Mouse (Mus musculus) CH12.LX (cell line): ENCODE results near the gene Tada3. TPM values are rescaled to one million over a fixed set of nuclear protein-coding genes. Genes with fewer than 3 reads are reported as not detected.

Experiments used
- DNase-seq: peaks from one replicate; pipeline ENCODE4 v3.0.0-alpha.2; 2013; ENCODE audit errors: extremely low read depth
- H3K27ac ChIP-seq: 2 replicates; pipeline ENCODE4 v1.5.1; 2012; ENCODE audit warnings: low read depth, mild to moderate bottlenecking, control low read depth, moderate library complexity; ENCODE audit not compliant: insufficient read depth
- H3K27me3 ChIP-seq: replicated peaks from 2 replicates; pipeline ENCODE3; 2012; ENCODE audit warnings: inconsistent platforms
- H3K36me3 ChIP-seq, 2 experiments: replicated peaks in 1 of 2; 2 replicates each; pipeline versions ENCODE3 to v1.6.1; 2012; ENCODE audit warnings: inconsistent platforms in 1 of 2, low read length in 1 of 2, mild to moderate bottlenecking in 1 of 2, mixed read lengths in 1 of 2, moderate library complexity in 1 of 2; ENCODE audit not compliant: control insufficient read depth in 1 of 2, insufficient read depth in 1 of 2
- H3K4me1 ChIP-seq, 2 experiments: 2 replicates each; pipeline ENCODE4 v1.6.1; 2012; ENCODE audit warnings: inconsistent platforms in 1 of 2, moderate library complexity in 1 of 2; ENCODE audit not compliant: insufficient read depth in 2 of 2, control insufficient read depth in 1 of 2
- H3K4me2 ChIP-seq: 2 replicates; pipeline ENCODE4 v1.6.1; 2012; ENCODE audit warnings: low read depth, mild to moderate bottlenecking, control low read depth; ENCODE audit not compliant: poor library complexity, insufficient read depth, severe bottlenecking
- H3K4me3 ChIP-seq, 3 experiments: fragments of 150-350 bp in 1 of 3; sonication (generic) in 1 of 3; replicated peaks in 1 of 3; 2 replicates each; pipeline versions ENCODE3 to v1.5.1; 2011 to 2012; ENCODE audit warnings: low read depth in 2 of 3, low read length in 2 of 3, mild to moderate bottlenecking in 2 of 3, moderate library complexity in 2 of 3, control low read depth in 1 of 3, improper control_type of control experiment in 1 of 3, inconsistent platforms in 1 of 3, mixed read lengths in 1 of 3; ENCODE audit not compliant: poor library complexity in 1 of 3
- H3K79me2 ChIP-seq: replicated peaks from 2 replicates; pipeline ENCODE4 v1.6.1; 2012; ENCODE audit warnings: mild to moderate bottlenecking, moderate library complexity; ENCODE audit not compliant: control insufficient read depth, poor library complexity, insufficient read depth, severe bottlenecking; ENCODE audit errors: extremely low read depth
- H3K9ac ChIP-seq: 2 replicates; pipeline ENCODE4 v1.6.1; 2012; ENCODE audit warnings: low read depth, mild to moderate bottlenecking, control low read depth, moderate library complexity; ENCODE audit not compliant: insufficient read depth
- H3K9me3 ChIP-seq: replicated peaks from 2 replicates; pipeline ENCODE3; 2012; ENCODE audit warnings: low read length, inconsistent platforms, mixed read lengths
- BHLHE40 ChIP-seq: IDR thresholded peaks from 2 replicates; pipeline ENCODE4 v1.6.1; 2011; ENCODE audit warnings: mild to moderate bottlenecking, low read depth, low read length, improper control_type of control experiment
- CHD2 ChIP-seq: IDR thresholded peaks from 2 replicates; pipeline ENCODE4 v1.6.1; 2011; ENCODE audit warnings: low read length, improper control_type of control experiment
- E2F4 ChIP-seq: IDR thresholded peaks from 2 replicates; pipeline ENCODE4 v1.6.1; 2011; ENCODE audit warnings: low read depth, low read length, improper control_type of control experiment; ENCODE audit not compliant: insufficient replicate concordance
- ELF1 ChIP-seq: IDR thresholded peaks from 2 replicates; pipeline ENCODE4 v1.6.1; 2014; ENCODE audit warnings: low read depth, mild to moderate bottlenecking, inconsistent platforms, low read length, improper control_type of control experiment
- EP300 ChIP-seq: IDR thresholded peaks from 2 replicates; pipeline ENCODE4 v1.6.1; 2011; ENCODE audit warnings: low read length, improper control_type of control experiment
- ETS1 ChIP-seq: conservative IDR thresholded peaks from 2 replicates; pipeline ENCODE4 v1.6.1; 2012; ENCODE audit warnings: low read depth, mild to moderate bottlenecking, inconsistent platforms, low read length, improper control_type of control experiment, moderate library complexity
- GABPA ChIP-seq: IDR thresholded peaks from 2 replicates; pipeline ENCODE4 v1.6.1; 2012; ENCODE audit warnings: low read depth, low read length, improper control_type of control experiment, inconsistent platforms; ENCODE audit not compliant: insufficient replicate concordance
- HCFC1 ChIP-seq: IDR thresholded peaks from 2 replicates; pipeline ENCODE4 v1.6.1; 2012; ENCODE audit warnings: low read depth, mild to moderate bottlenecking, inconsistent platforms, low read length, improper control_type of control experiment
- IRF4 ChIP-seq: IDR thresholded peaks from 2 replicates; pipeline ENCODE4 v1.6.1; 2014; ENCODE audit warnings: low read depth, mild to moderate bottlenecking, inconsistent platforms, low read length, improper control_type of control experiment
- JUN ChIP-seq: IDR thresholded peaks from 2 replicates; pipeline ENCODE4 v1.6.1; 2011; ENCODE audit warnings: low read depth, mild to moderate bottlenecking, low read length, improper control_type of control experiment, moderate library complexity; ENCODE audit not compliant: insufficient read depth
- KAT2A ChIP-seq: IDR thresholded peaks from 2 replicates; pipeline ENCODE4 v1.6.1; 2012; ENCODE audit warnings: low read length, improper control_type of control experiment, inconsistent platforms; ENCODE audit not compliant: insufficient replicate concordance
- MAFK ChIP-seq: IDR thresholded peaks from 2 replicates; pipeline ENCODE4 v1.6.1; 2011; ENCODE audit warnings: low read length, improper control_type of control experiment; ENCODE audit not compliant: insufficient replicate concordance
- MAX ChIP-seq: IDR thresholded peaks from 2 replicates; pipeline ENCODE4 v1.6.1; 2011; ENCODE audit warnings: low read length, improper control_type of control experiment
- MXI1 ChIP-seq: IDR thresholded peaks from 2 replicates; pipeline ENCODE4 v1.6.1; 2011; ENCODE audit warnings: mild to moderate bottlenecking, low read depth, low read length, improper control_type of control experiment
- NELFE ChIP-seq: IDR thresholded peaks from 2 replicates; pipeline ENCODE4 v1.6.1; 2011; ENCODE audit warnings: low read depth, low read length, improper control_type of control experiment
- NRF1 ChIP-seq: IDR thresholded peaks from 2 replicates; pipeline ENCODE4 v1.6.1; 2014; ENCODE audit warnings: low read depth, mild to moderate bottlenecking, inconsistent platforms, low read length, improper control_type of control experiment, moderate library complexity
- PAX5 ChIP-seq: IDR thresholded peaks from 2 replicates; pipeline ENCODE4 v1.6.1; 2012; ENCODE audit warnings: low read length, inconsistent platforms, mixed read lengths
- POLR2A ChIP-seq: IDR thresholded peaks from 2 replicates; pipeline ENCODE4 v1.6.1; 2011; ENCODE audit warnings: low read depth, mild to moderate bottlenecking, improper control_type of control experiment, low read length
- POLR2AphosphoS2 ChIP-seq: IDR thresholded peaks from 2 replicates; pipeline ENCODE4 v1.6.1; 2011; ENCODE audit warnings: low read depth, low read length, improper control_type of control experiment
- RAD21 ChIP-seq: IDR thresholded peaks from 2 replicates; pipeline ENCODE4 v1.6.1; 2011; ENCODE audit warnings: low read depth, mild to moderate bottlenecking, low read length, improper control_type of control experiment, moderate library complexity
- RCOR1 ChIP-seq: conservative IDR thresholded peaks from 2 replicates; pipeline ENCODE4 v1.6.1; 2012; ENCODE audit warnings: low read depth, mild to moderate bottlenecking, inconsistent platforms, low read length, improper control_type of control experiment
- SIN3A ChIP-seq: IDR thresholded peaks from 2 replicates; pipeline ENCODE4 v1.6.1; 2012; ENCODE audit warnings: low read length, improper control_type of control experiment, inconsistent platforms
- SMC3 ChIP-seq: IDR thresholded peaks from 2 replicates; pipeline ENCODE4 v1.6.1; 2011; ENCODE audit warnings: low read depth, low read length, improper control_type of control experiment
- TBP ChIP-seq: conservative IDR thresholded peaks from 2 replicates; pipeline ENCODE4 v1.6.1; 2011; ENCODE audit warnings: low read depth, low read length, improper control_type of control experiment
- TCF12 ChIP-seq: IDR thresholded peaks from 2 replicates; pipeline ENCODE4 v1.6.1; 2014; ENCODE audit warnings: low read depth, mild to moderate bottlenecking, inconsistent platforms, low read length, improper control_type of control experiment
- UBTF ChIP-seq: IDR thresholded peaks from 2 replicates; pipeline ENCODE4 v1.6.1; 2012; ENCODE audit warnings: low read depth, mild to moderate bottlenecking, inconsistent platforms, low read length, improper control_type of control experiment, moderate library complexity
- USF1 ChIP-seq: IDR thresholded peaks from 2 replicates; pipeline ENCODE4 v1.6.1; 2014; ENCODE audit warnings: low read depth, mild to moderate bottlenecking, inconsistent platforms, low read length, improper control_type of control experiment
- USF2 ChIP-seq: conservative IDR thresholded peaks from 2 replicates; pipeline ENCODE4 v1.6.1; 2011; ENCODE audit warnings: low read depth, low read length, improper control_type of control experiment
- ZC3H11A ChIP-seq: IDR thresholded peaks from 2 replicates; pipeline ENCODE4 v1.6.1; 2012; ENCODE audit warnings: low read depth, mild to moderate bottlenecking, inconsistent platforms, low read length, improper control_type of control experiment
- ZKSCAN1 ChIP-seq: IDR thresholded peaks from 2 replicates; pipeline ENCODE4 v1.6.1; 2012; ENCODE audit warnings: low read depth, inconsistent platforms, low read length, improper control_type of control experiment, borderline replicate concordance
- ZMIZ1 ChIP-seq: IDR thresholded peaks from 2 replicates; pipeline ENCODE4 v1.6.1; 2012; ENCODE audit warnings: low read depth, mild to moderate bottlenecking, inconsistent platforms, low read length, improper control_type of control experiment
- dilution Hi-C: fragments of 300-500 bp; cut with MboI; formaldehyde crosslinking; loops from 2 replicates; pipeline ENCODE4 v1.14.3; 2020; ENCODE audit warnings: low sequenced_read_pairs; ENCODE audit not compliant: extremely low pct_unique_long_range_greater_than_20kb, extremely low pct_ligation_motif_present
- in situ Hi-C: fragments of 300-500 bp; cut with MboI; formaldehyde crosslinking; loops from 3 replicates; pipeline ENCODE4 v1.14.3; 2019; ENCODE audit warnings: low sequenced_read_pairs, low pct_ligation_motif_present, low pct_unique_long_range_greater_than_20kb, mixed read lengths
- polyA plus RNA-seq: library from polyadenylated mRNA; unstranded; fragments of >175 nt; gene quantifications from 2 replicates; pipeline ENCODE4 v1.2.1, GENCODE M21; 2012; ENCODE audit warnings: low read depth; ENCODE audit not compliant: insufficient read length
- total RNA-seq, 2 experiments: library from RNA; depleted of rRNA; stranded (reverse); fragments of 300-350 nt in 1 of 2; fragments of >200 nt in 1 of 2; gene quantifications; 2 replicates each; pipeline ENCODE4 v1.2.3; 2012 to 2014

Gene Tada3
- total and polyA plus RNA-seq, 3 experiments: 7.2 to 28.2 (median 19.4) TPM

DNA sequence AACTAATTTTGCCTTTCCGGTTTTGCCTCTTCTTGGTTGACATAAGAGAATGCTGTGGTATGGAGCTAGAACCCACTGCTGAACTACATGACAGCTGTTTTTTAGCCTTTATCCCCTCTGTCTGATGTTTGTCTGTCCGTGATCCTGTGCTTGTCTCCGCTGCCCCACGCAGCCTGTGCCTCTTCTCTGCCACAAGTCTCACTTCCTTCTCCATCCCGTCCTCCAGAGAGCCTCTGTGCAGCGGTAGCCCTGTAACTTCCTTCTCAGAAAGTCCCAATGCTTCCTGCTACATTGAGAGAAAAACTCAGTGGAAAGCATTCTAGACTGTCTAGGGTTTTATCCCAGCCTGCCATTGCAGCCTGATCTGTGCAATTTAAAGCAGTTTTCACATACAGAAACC, 1.6 kb upstream of the Tada3 start (continued):
- TF ChIP-seq MAFK (no peak), TCF12 (0 out of 2 replicates have a peak, but pooled peaks have one; percentile 15), ETS1 (no peak), PAX5 (no peak), HCFC1 (no peak)

GRCm38 (mm10) chr6:113377172-113377495, 549 bp downstream of the Tada3 start:
- Histone ChIP-seq H3K79me2 (peaks cover 41% of the 10 kb centered on the region), H3K4me3 (peak overlapping the region; percentile 82 to 95 (median 86)), H3K36me3 (peaks cover 42 to 59% of the 10 kb centered on the region in 2 experiments), H3K9me3 (no peaks in the 10 kb centered on the region), H3K4me1 (peaks cover 8 to 27% of the 10 kb centered on the region in 2 experiments; a peak in 3 of 4 replicates), H3K9ac (peak overlapping the region; percentile 90), H3K4me2 (peak overlapping the region; percentile 70), H3K27ac (peak overlapping the region; percentile 71; the same call in 1 of the 2 replicates), H3K27me3 (no peaks in the 10 kb centered on the region)
- in situ Hi-C loops (no loop called here), dilution Hi-C loops (no loop called here)
- TF ChIP-seq TBP (peak; percentile 72; the same call in 1 of the 2 replicates), BHLHE40 (no peak; the same call in 1 of the 2 replicates), MAX (no peak), ETS1 (no peak), NRF1 (no peak), USF2 (no peak), IRF4 (no peak; the same call in 1 of the 2 replicates), ZKSCAN1 (no peak), USF1 (no peak), E2F4 (no peak), ELF1 (no peak), PAX5 (no peak), RAD21 (no peak), UBTF (no peak), SIN3A (no peak), ZMIZ1 (no peak), GABPA (no peak), JUN (no peak), MXI1 (no peak; the same call in 1 of the 2 replicates), POLR2AphosphoS2 (no peak), ZC3H11A (no peak), EP300 (no peak), RCOR1 (no peak), SMC3 (no peak), KAT2A (no peak), HCFC1 (no peak), POLR2A (peak; percentile 78), TCF12 (0 out of 2 replicates have a peak, but pooled peaks have one; percentile 47), CHD2 (no peak), NELFE (peak; percentile 77)
- no peak for DNase-seq
